Comparison of ENCODE assay signal across 9 mouse cellular contexts in the genomic region with DNA sequence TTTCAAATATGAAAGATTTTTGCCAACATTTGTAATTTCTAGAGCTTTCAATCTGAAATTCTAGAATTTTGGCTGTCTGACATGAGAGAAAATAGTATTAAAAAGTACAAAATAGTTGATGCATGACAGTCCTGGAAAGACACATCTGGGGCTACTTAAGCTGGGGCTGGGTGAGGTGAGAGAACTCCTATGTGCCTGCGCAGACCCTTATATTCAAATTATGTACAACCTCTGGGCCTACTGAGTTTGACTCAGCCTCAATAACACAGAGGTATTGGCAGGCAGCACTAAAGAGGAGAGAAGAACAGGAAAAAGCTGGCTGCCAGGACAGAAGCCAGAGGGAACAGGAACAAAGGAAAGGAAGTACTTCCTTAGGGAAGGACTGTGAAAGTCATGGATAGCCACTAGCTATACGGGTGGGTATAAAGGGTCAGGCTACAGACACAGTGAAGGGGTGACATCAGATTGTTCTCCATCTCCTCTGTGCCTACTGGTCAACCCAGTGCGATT.
"Had no signal": no experiment of that assay in that cellular context is flagged by ENCODE, and none has a peak within 500 bp of the region (broad histone marks: within the 10 kb centered on the region; RNA-seq: fewer than 3 reads in every experiment).

No protein-coding gene starts in this region.

- H3K36me3 ChIP-seq: intestine, embryonic 15.5 days; liver, embryonic 15.5 days; midbrain, embryonic 13.5 days; neural tube, embryonic 15.5 days had no signal

- H3K27me3 ChIP-seq: intestine, embryonic 15.5 days; liver, embryonic 15.5 days; midbrain, embryonic 13.5 days; neural tube, embryonic 15.5 days had no signal

- H3K9me3 ChIP-seq: intestine, embryonic 15.5 days; liver, embryonic 15.5 days; midbrain, embryonic 13.5 days; neural tube, embryonic 15.5 days had no signal

- ATAC-seq: intestine, embryonic 15.5 days; midbrain, embryonic 13.5 days had no signal

- H3K4me3 ChIP-seq: intestine, embryonic 15.5 days; liver, embryonic 15.5 days; midbrain, embryonic 13.5 days; myocyte; neural tube, embryonic 15.5 days had no signal

- DNase-seq: kidney, adult 18-20 months; kidney, postnatal 14 days; thymus, adult 18-20 months; thymus, postnatal 14 days had no signal

- H3K4me1 ChIP-seq: intestine, embryonic 15.5 days; liver, embryonic 15.5 days; midbrain, embryonic 13.5 days had no signal

- H3K4me2 ChIP-seq: intestine, embryonic 15.5 days; liver, embryonic 15.5 days; midbrain, embryonic 13.5 days; neural tube, embryonic 15.5 days had no signal

- H3K27ac ChIP-seq: intestine, embryonic 15.5 days; liver, embryonic 15.5 days; midbrain, embryonic 13.5 days; neural tube, embryonic 15.5 days had no signal

- H3K9ac ChIP-seq: intestine, embryonic 15.5 days; liver, embryonic 15.5 days; midbrain, embryonic 13.5 days; neural tube, embryonic 15.5 days had no signal
